Mouse (Mus musculus): ENCODE measurements around the gene Topors. TPM values are rescaled to one million over a fixed set of nuclear protein-coding genes. Genes with fewer than 3 reads are reported as not detected.

The Topors gene
- polyA plus RNA-seq, 1 experiment from 2014 or later, result 36.2 TPM

DNA sequence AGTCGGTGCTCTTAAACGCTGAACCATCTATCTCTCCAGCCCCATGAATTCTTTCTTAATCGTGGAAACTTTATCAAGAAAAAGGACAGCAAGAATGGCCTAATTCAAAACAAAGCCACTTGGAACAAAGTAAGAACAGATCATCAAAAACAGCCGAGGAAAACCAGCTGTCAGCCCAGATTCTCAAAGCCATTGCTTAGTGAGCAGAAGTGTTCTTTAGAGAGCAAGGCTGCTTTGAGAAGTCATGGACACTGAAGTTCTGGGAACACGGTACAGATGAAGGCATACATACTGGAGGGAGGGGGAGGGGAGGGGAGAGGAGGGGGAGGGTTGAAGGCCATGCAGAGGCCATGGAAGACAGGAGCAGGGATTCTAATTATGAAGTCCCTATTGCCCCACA, 43.6 kb downstream of the Topors start:
- DNase-seq, result no peak
- Histone ChIP-seq H3K27me3 (ENCODE audit: control insufficient read depth, insufficient read depth, low read length) (no peaks in the 10 kb centered on the region), H3K4me3 (replicated peaks; ENCODE audit: low read depth, low read length) (no peak overlapping the region), H3K9me3 (ENCODE audit: control insufficient read depth, low read length) (no peaks in the 10 kb centered on the region), H3K9ac (replicated peaks; ENCODE audit: low read length) (no peak overlapping the region), H3K36me3 (ENCODE audit: control insufficient read depth, insufficient read depth, low read length) (no peaks in the 10 kb centered on the region), H3K27ac (replicated peaks; ENCODE audit: low read depth, low read length) (no peak overlapping the region), H3K4me2 (ENCODE audit: low read length) (no peak overlapping the region), H3K4me1 (ENCODE audit: control insufficient read depth, insufficient read depth, low read length) (no peaks in the 10 kb centered on the region)
- WGBS, result 83% methylated on average over 5 of the region's 5 CpGs
- no peak for ATAC-seq (ENCODE audit: low FRiP score, low TSS enrichment)

DNA sequence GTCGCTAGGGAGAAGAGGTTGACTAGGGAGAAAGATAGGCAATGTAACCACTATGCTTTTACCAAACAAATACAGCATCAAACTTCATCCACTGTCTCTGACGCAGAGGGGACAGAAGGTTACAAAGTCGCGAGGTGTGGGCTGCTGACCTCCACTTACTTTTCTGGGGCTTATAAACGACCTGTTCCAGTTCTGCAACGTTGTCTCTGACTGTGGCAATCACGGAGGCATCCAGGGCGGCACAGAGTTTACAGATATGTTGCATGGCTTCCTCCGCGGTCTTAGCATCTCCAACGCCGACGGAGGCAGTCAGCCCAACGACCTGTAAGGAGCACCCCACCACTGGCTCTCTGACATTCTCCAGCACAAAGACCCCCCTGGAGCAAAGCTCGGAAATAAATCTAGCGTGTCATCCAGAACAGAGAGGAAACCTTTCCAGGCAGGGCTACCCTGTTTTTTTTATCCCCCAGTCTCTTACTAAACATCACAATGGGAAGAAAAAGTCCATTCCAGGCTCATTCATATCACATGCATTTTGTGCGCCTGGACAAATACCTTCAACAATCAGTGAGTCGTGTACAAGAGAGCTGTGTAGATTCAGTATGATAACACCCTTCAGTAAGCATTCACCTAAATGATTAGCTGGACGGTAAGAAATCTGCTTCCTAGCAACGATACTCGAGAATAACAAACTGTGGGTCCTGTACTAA, 47.6 kb downstream of the Topors start:
- 38% methylated on average over 21 of the region's 21 CpGs for WGBS
- H3K9me3 ChIP-seq (ENCODE audit: control insufficient read depth, low read length), result no peaks in the 10 kb centered on the region
- H3K27me3 ChIP-seq (ENCODE audit: control insufficient read depth, insufficient read depth, low read length), result no peaks in the 10 kb centered on the region
- no peak overlapping the region for H3K4me2 ChIP-seq (ENCODE audit: low read length)
- ATAC-seq (ENCODE audit: low FRiP score, low TSS enrichment) (no peak), DNase-seq (no peak)
- no peak overlapping the region for H3K9ac ChIP-seq (replicated peaks; ENCODE audit: low read length)
- 0 out of 2 replicates have a peak, but pooled peaks cover 5% of the 10 kb centered on the region for H3K4me1 ChIP-seq (ENCODE audit: control insufficient read depth, insufficient read depth, low read length)
- no peak overlapping the region for H3K27ac ChIP-seq (replicated peaks; ENCODE audit: low read depth, low read length)
- no peak overlapping the region for H3K4me3 ChIP-seq (replicated peaks; ENCODE audit: low read depth, low read length)
- H3K36me3 ChIP-seq (ENCODE audit: control insufficient read depth, insufficient read depth, low read length), result no peaks in the 10 kb centered on the region

DNA sequence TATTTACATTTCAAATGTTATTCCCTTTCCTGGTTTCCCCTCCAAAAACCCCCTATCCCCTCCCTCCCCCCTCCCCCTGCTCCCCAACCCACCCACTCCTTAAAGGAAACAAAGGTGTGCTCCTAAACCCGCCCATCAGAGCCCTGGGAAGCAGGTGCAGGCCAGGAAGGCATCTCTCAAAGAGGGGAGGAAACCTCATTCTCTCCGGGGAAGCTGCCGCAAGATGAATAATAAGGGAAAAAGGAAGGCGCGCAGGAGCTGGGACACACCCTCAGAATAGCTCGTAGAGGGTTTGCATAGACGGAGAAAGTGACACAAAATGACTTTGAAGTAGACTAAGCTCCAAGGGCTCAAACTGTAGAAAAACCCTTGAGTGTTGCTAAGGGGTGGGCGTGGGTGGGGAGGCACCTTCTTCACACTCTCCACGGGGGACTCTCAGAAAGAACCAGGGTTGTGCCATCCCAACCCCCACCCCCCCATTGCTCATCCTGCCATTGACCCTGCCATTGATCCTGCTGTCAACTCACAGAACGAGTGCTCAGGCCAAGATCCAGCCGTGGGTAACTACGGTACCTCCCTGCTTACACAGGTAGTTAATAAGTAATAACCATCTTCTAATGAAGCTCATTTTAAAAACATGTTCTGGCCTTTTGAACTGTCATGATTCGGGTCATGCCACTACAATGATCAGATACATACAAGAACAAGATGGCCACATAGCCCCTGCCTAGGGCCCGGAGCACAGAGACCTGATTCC, 48.5 kb downstream of the Topors start:
- no peak for DNase-seq
- no peaks in the 10 kb centered on the region for H3K36me3 ChIP-seq (ENCODE audit: control insufficient read depth, insufficient read depth, low read length)
- 0 out of 2 replicates have a peak, but pooled peaks cover 5% of the 10 kb centered on the region for H3K4me1 ChIP-seq (ENCODE audit: control insufficient read depth, insufficient read depth, low read length)
- WGBS, result 43% methylated on average over 14 of the region's 14 CpGs
- no peak overlapping the region for H3K4me3 ChIP-seq (replicated peaks; ENCODE audit: low read depth, low read length)
- H3K27ac ChIP-seq (replicated peaks; ENCODE audit: low read depth, low read length), result no peak overlapping the region
- H3K27me3 ChIP-seq (ENCODE audit: control insufficient read depth, insufficient read depth, low read length), result no peaks in the 10 kb centered on the region
- no peak for ATAC-seq (ENCODE audit: low FRiP score, low TSS enrichment)
- no peak overlapping the region for H3K9ac ChIP-seq (replicated peaks; ENCODE audit: low read length)
- no peaks in the 10 kb centered on the region for H3K9me3 ChIP-seq (ENCODE audit: control insufficient read depth, low read length)
- no peak overlapping the region; the same call in 1 of the 2 replicates for H3K4me2 ChIP-seq (ENCODE audit: low read length)

DNA sequence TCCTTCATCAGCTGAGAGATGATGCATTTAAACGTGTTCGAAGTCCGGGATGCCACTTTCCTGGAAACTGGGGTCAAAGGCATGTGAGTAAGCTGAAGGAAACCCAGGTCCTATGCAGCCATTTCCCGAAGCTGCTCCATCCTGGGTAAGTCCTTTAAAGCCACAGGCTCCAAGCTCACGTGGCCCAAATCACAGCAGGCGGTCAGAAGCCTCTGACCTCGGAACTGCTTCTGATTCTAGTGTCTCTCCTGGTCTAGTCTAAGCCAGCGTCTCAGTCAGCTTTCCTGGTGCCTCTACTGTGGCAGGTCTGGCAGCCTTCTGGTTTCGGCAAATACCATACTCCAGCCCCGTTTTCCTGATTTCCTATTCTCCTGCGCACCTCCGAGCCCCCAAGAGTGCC, 49.2 kb downstream of the Topors start:
- Histone ChIP-seq H3K36me3 (ENCODE audit: control insufficient read depth, insufficient read depth, low read length) (no peaks in the 10 kb centered on the region), H3K4me3 (replicated peaks; ENCODE audit: low read depth, low read length) (no peak overlapping the region), H3K27me3 (ENCODE audit: control insufficient read depth, insufficient read depth, low read length) (no peaks in the 10 kb centered on the region), H3K4me2 (ENCODE audit: low read length) (peak overlapping the region; percentile 27), H3K9me3 (ENCODE audit: control insufficient read depth, low read length) (no peaks in the 10 kb centered on the region), H3K9ac (replicated peaks; ENCODE audit: low read length) (no peak overlapping the region; the same call in 1 of the 2 replicates), H3K27ac (replicated peaks; ENCODE audit: low read depth, low read length) (no peak overlapping the region), H3K4me1 (ENCODE audit: control insufficient read depth, insufficient read depth, low read length) (0 out of 2 replicates have a peak, but pooled peaks cover 5% of the 10 kb centered on the region)
- peak; percentile 19 for DNase-seq
- no peak for ATAC-seq (ENCODE audit: low FRiP score, low TSS enrichment)
- 19% methylated on average over 12 of the region's 12 CpGs for WGBS

DNA sequence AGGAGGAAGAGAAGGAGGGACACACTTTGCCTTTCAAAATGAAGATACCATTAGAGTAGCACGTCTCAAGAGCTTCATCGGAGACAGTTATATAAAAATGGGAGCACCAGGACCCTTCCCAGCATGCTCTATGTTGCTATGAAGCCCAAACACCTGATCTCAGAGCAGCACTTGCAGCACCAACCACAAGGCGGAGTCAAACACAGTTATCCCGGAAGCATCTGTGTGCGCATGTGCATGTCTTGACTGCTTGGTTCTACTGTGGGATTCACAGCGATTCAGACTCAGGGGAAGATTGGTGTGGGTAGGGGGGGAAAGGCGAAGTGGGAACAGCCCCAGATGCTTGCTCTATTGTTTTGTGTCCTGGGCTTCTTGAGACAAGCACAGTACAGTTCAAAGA, 51.3 kb downstream of the Topors start:
- H3K4me3 ChIP-seq (replicated peaks; ENCODE audit: low read depth, low read length), result no peak overlapping the region
- no peaks in the 10 kb centered on the region for H3K27me3 ChIP-seq (ENCODE audit: control insufficient read depth, insufficient read depth, low read length)
- no peak overlapping the region for H3K27ac ChIP-seq (replicated peaks; ENCODE audit: low read depth, low read length)
- H3K9me3 ChIP-seq (ENCODE audit: control insufficient read depth, low read length), result no peaks in the 10 kb centered on the region
- WGBS, result 71% methylated on average over 7 of the region's 7 CpGs
- no peak overlapping the region for H3K9ac ChIP-seq (replicated peaks; ENCODE audit: low read length)
- H3K36me3 ChIP-seq (ENCODE audit: control insufficient read depth, insufficient read depth, low read length), result no peaks in the 10 kb centered on the region
- no peak overlapping the region for H3K4me2 ChIP-seq (ENCODE audit: low read length)
- ATAC-seq (ENCODE audit: low FRiP score, low TSS enrichment) (no peak), DNase-seq (peak; percentile 52)
- 0 out of 2 replicates have a peak, but pooled peaks cover 5% of the 10 kb centered on the region for H3K4me1 ChIP-seq (ENCODE audit: control insufficient read depth, insufficient read depth, low read length)

DNA sequence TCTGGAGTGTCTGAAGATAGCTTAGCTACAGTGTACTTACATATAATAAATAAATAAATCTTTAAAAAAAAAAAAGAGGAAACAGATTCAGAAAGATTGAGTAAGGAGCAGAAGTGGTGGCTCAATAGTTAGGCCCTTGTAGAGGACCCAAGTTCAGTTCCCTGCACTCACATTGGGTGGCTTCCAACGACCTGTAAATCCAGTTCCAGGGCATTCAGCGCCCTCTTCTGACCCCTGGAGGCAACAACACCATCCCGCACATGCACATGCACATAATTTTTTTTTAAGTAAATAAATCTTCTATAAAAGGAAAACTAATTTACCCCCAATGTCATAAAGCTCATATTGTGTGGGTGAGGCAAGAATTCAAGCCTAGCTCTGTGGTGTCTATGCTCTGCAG, 51.7 kb downstream of the Topors start:
- DNase-seq, result no peak
- no peak overlapping the region for H3K27ac ChIP-seq (replicated peaks; ENCODE audit: low read depth, low read length)
- no peaks in the 10 kb centered on the region for H3K36me3 ChIP-seq (ENCODE audit: control insufficient read depth, insufficient read depth, low read length)
- H3K4me3 ChIP-seq (replicated peaks; ENCODE audit: low read depth, low read length), result no peak overlapping the region
- no peaks in the 10 kb centered on the region for H3K9me3 ChIP-seq (ENCODE audit: control insufficient read depth, low read length)
- no peak overlapping the region for H3K9ac ChIP-seq (replicated peaks; ENCODE audit: low read length)
- no peak for ATAC-seq (ENCODE audit: low FRiP score, low TSS enrichment)
- no peak overlapping the region for H3K4me2 ChIP-seq (ENCODE audit: low read length)
- 0 out of 2 replicates have a peak, but pooled peaks cover 5% of the 10 kb centered on the region for H3K4me1 ChIP-seq (ENCODE audit: control insufficient read depth, insufficient read depth, low read length)
- no peaks in the 10 kb centered on the region for H3K27me3 ChIP-seq (ENCODE audit: control insufficient read depth, insufficient read depth, low read length)
- 67% methylated on average over 3 of the region's 3 CpGs for WGBS

DNA sequence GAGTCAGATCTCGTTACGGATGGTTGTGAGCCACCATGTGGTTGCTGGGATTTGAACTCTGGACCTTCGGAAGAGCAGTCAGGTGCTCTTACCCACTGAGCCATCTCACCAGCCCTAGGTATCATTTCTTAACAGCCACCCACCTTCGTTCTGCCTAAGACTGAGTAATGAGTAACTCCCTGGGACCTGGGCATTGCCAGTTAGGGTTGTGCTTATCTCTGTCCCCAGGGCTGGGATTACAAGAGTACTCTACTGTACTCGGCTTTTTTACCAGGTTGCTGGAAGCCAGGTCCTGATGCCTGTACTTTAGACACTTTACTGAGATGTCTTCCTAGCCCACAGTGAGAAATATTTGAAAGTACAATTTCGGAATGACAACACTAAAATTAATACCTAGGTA, 57.5 kb downstream of the Topors start:
- WGBS, result 91% methylated on average over 4 of the region's 6 CpGs
- no peak overlapping the region for H3K4me2 ChIP-seq (ENCODE audit: low read length)
- H3K36me3 ChIP-seq (ENCODE audit: control insufficient read depth, insufficient read depth, low read length), result no peaks in the 10 kb centered on the region
- no peak overlapping the region for H3K9ac ChIP-seq (replicated peaks; ENCODE audit: low read length)
- H3K27ac ChIP-seq (replicated peaks; ENCODE audit: low read depth, low read length), result no peak overlapping the region
- no peaks in the 10 kb centered on the region for H3K27me3 ChIP-seq (ENCODE audit: control insufficient read depth, insufficient read depth, low read length)
- ATAC-seq (ENCODE audit: low FRiP score, low TSS enrichment), result no peak
- H3K4me3 ChIP-seq (replicated peaks; ENCODE audit: low read depth, low read length), result no peak overlapping the region
- no peak for DNase-seq
- no peaks in the 10 kb centered on the region for H3K4me1 ChIP-seq (ENCODE audit: control insufficient read depth, insufficient read depth, low read length)
- no peaks in the 10 kb centered on the region for H3K9me3 ChIP-seq (ENCODE audit: control insufficient read depth, low read length)
